8 mouse cellular contexts compared by ENCODE assay signal in the genomic region with DNA sequence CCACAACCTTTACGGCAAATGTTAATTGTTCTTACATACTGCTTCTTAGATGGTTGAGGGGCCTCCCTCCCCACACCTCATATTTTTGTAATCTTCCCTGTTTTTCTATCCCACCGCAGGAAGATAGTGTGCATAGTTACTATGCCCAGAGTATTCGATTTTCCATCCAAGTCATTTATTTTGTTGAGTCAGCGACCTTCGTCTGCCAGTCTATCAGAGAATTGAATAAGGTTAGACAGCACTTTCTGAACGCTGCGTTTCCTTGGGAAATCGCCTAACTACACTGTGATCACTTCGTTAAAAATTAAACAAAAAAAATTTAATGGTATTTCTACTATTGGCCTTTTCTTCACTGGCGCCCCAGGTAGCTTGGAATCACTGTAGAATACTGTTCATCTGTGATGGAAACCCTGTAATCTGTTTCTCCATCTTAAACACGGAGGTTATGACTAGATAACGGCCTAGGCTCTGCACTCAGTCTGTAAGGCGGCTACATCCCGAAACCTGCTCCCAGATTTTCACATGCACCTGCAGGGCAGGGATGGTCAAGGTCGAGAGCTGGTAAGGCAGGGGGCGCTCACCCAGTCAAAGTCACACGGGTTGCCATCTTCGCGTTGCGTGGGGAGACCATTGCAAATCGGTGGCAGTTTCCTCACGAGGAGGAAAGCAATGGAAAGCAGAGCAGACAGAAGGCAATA. TPM values are rescaled to one million over a fixed set of nuclear protein-coding genes. Genes with fewer than 3 reads are reported as not detected.
A peak's percentile ranks its signal among the peaks of the same experiment; 100 is the strongest.
DNase-seq lines count a peak whose midpoint lies in the region; ATAC-seq and TF ChIP-seq lines count a peak whose summit lies in the region.
"Had no signal": no experiment of that assay in that cellular context is flagged by ENCODE, and none has a peak within 500 bp of the region (broad histone marks: within the 10 kb centered on the region; RNA-seq: fewer than 3 reads in every experiment).

No protein-coding gene starts in this region.

- intact Hi-C loops in gastrocnemius, postnatal 14 days (cut with DNase I; ENCODE audit: low total_unique reads), result no loop called here

- H3K27ac ChIP-seq in embryonic facial prominence, embryonic 10.5 days (replicated peaks), result peak overlapping the region; percentile 80
- peak overlapping the region; percentile 86 for H3K27ac ChIP-seq in hindbrain, postnatal 0 days
- H3K27ac ChIP-seq in midbrain, postnatal 0 days (ENCODE audit: low read depth, low read length), result peak overlapping the region; percentile 78

- DNase-seq in retina, embryonic 14.5 days (ENCODE audit: low spot score), result peak; percentile 55
- DNase-seq in retina, postnatal 1 day, result no peak
- DNase-seq in embryonic facial prominence, embryonic 10.5 days (ENCODE audit: low spot score), result no peak
- peak; percentile 67 for DNase-seq in hindbrain, postnatal 0 days (ENCODE audit: low spot score)
- DNase-seq in midbrain, postnatal 0 days (ENCODE audit: low spot score), result peak; percentile 62
- DNase-seq in spleen, postnatal 36 days (ENCODE audit: low spot score in 2 of 2), result no peak
- no peak for DNase-seq in gastrocnemius, postnatal 14 days

- H3K27me3 ChIP-seq in embryonic facial prominence, embryonic 10.5 days (replicated peaks; ENCODE audit: low read depth, poor library complexity, severe bottlenecking), result no peaks in the 10 kb centered on the region
- no peaks in the 10 kb centered on the region for H3K27me3 ChIP-seq in hindbrain, postnatal 0 days (ENCODE audit: insufficient read depth, low read length)
- H3K27me3 ChIP-seq in midbrain, postnatal 0 days (ENCODE audit: insufficient read depth, low read length), result no peaks in the 10 kb centered on the region

- H3K9me3 ChIP-seq in embryonic facial prominence, embryonic 10.5 days, result no peaks in the 10 kb centered on the region
- H3K9me3 ChIP-seq in hindbrain, postnatal 0 days (ENCODE audit: low read length), result no peaks in the 10 kb centered on the region
- H3K9me3 ChIP-seq in midbrain, postnatal 0 days (ENCODE audit: low read length), result no peaks in the 10 kb centered on the region

- H3K9ac ChIP-seq in hindbrain, postnatal 0 days (replicated peaks; ENCODE audit: low read length), result peak overlapping the region; percentile 61
- H3K9ac ChIP-seq in midbrain, postnatal 0 days (replicated peaks; ENCODE audit: low read length, poor library complexity, severe bottlenecking), result peak overlapping the region; percentile 69

- TF ChIP-seq CTCF in hindbrain, postnatal 0 days (IDR thresholded peaks at IDR 0.05; ENCODE audit: low read depth), result peak; percentile 74
- TF ChIP-seq CTCF in midbrain, postnatal 0 days (IDR thresholded peaks at IDR 0.05), result peak; percentile 72

- H3K4me3 ChIP-seq in embryonic facial prominence, embryonic 10.5 days, result peak overlapping the region; percentile 73
- peak overlapping the region; percentile 100 for H3K4me3 ChIP-seq in hindbrain, postnatal 0 days (ENCODE audit: low read length)
- peak overlapping the region; percentile 97 for H3K4me3 ChIP-seq in midbrain, postnatal 0 days (ENCODE audit: low read depth, low read length)

- ATAC-seq in hindbrain, postnatal 0 days, result peak; percentile 64
- ATAC-seq in midbrain, postnatal 0 days (ENCODE audit: low FRiP score), result peak; percentile 75

- 12% methylated on average over 22 of the region's 22 CpGs for WGBS in embryonic facial prominence, embryonic 10.5 days
- WGBS in hindbrain, postnatal 0 days, result 8% methylated on average over 22 of the region's 22 CpGs
- 10% methylated on average over 22 of the region's 22 CpGs for WGBS in midbrain, postnatal 0 days

- peaks cover 63% of the 10 kb centered on the region for H3K36me3 ChIP-seq in embryonic facial prominence, embryonic 10.5 days (replicated peaks)
- H3K36me3 ChIP-seq in hindbrain, postnatal 0 days (ENCODE audit: insufficient read depth, low read length), result peaks cover 26% of the 10 kb centered on the region; the same call in 1 of the 2 replicates
- H3K36me3 ChIP-seq in midbrain, postnatal 0 days (ENCODE audit: insufficient read depth, low read length), result peaks cover 21% of the 10 kb centered on the region

- peak overlapping the region; percentile 74 for H3K4me2 ChIP-seq in hindbrain, postnatal 0 days (ENCODE audit: low read depth, low read length)
- H3K4me2 ChIP-seq in midbrain, postnatal 0 days (ENCODE audit: low read depth, low read length, poor library complexity, severe bottlenecking), result peak overlapping the region; percentile 64

- H3K4me1 ChIP-seq in embryonic facial prominence, embryonic 10.5 days, result peaks cover 25% of the 10 kb centered on the region
- peaks cover 4% of the 10 kb centered on the region; the same call in 1 of the 2 replicates for H3K4me1 ChIP-seq in hindbrain, postnatal 0 days (ENCODE audit: insufficient read depth, low read length)
- peaks cover 9% of the 10 kb centered on the region; the same call in 1 of the 2 replicates for H3K4me1 ChIP-seq in midbrain, postnatal 0 days (ENCODE audit: insufficient read depth, low read length)

RNA-seq across cellular contexts. Expression of a gene that starts 0.4 kb away (rescaled TPM):
- not detected in 2 replicates for polyA plus RNA-seq in embryonic facial prominence, embryonic 10.5 days (2016; fragmentation: Nextera tagmentation; extraction: Ambion mirVana)
- not detected in 2 replicates for total RNA-seq in hindbrain, postnatal 0 days (2014; rRNA removed)
- polyA plus RNA-seq in hindbrain, postnatal 0 days (2015; fragmentation: Nextera tagmentation; extraction: Ambion mirVana), result not detected in 2 replicates
- not detected in 2 replicates for total RNA-seq in midbrain, postnatal 0 days (2014; rRNA removed)
- not detected in 2 replicates for polyA plus RNA-seq in midbrain, postnatal 0 days (2015; fragmentation: Nextera tagmentation; extraction: Ambion mirVana)
- total RNA-seq in gastrocnemius, postnatal 14 days (2021), result not detected

RNA-seq across cellular contexts. Expression of a gene that starts 0.8 kb away (rescaled TPM):
- polyA plus RNA-seq in embryonic facial prominence, embryonic 10.5 days (2016; fragmentation: Nextera tagmentation; extraction: Ambion mirVana), result 45.3 and 46.4 TPM in 2 replicates
- total RNA-seq in hindbrain, postnatal 0 days (2014; rRNA removed), result 31.4 and 31.6 TPM in 2 replicates
- 47.4 and 47.5 TPM in 2 replicates for polyA plus RNA-seq in hindbrain, postnatal 0 days (2015; fragmentation: Nextera tagmentation; extraction: Ambion mirVana)
- 43.0 and 45.3 TPM in 2 replicates for total RNA-seq in midbrain, postnatal 0 days (2014; rRNA removed)
- 47.4 and 49.5 TPM in 2 replicates for polyA plus RNA-seq in midbrain, postnatal 0 days (2015; fragmentation: Nextera tagmentation; extraction: Ambion mirVana)
- 1 to 10 TPM; 7.4 to 9.9 TPM for total RNA-seq in gastrocnemius, postnatal 14 days (2021)

RNA-seq across cellular contexts. Expression of a gene that starts 1.5 kb away (rescaled TPM):
- polyA plus RNA-seq in embryonic facial prominence, embryonic 10.5 days (2016; fragmentation: Nextera tagmentation; extraction: Ambion mirVana), result 135 and 137 TPM in 2 replicates
- total RNA-seq in hindbrain, postnatal 0 days (2014; rRNA removed), result 133 and 150 TPM in 2 replicates
- 342 and 347 TPM in 2 replicates for polyA plus RNA-seq in hindbrain, postnatal 0 days (2015; fragmentation: Nextera tagmentation; extraction: Ambion mirVana)
- 149 and 154 TPM in 2 replicates for total RNA-seq in midbrain, postnatal 0 days (2014; rRNA removed)
- polyA plus RNA-seq in midbrain, postnatal 0 days (2015; fragmentation: Nextera tagmentation; extraction: Ambion mirVana), result 303 and 328 TPM in 2 replicates
- total RNA-seq in gastrocnemius, postnatal 14 days (2021), result 10 to 100 TPM; 45.5 to 52.3 TPM

RNA-seq across cellular contexts. Expression of a gene that starts 6.8 kb away (rescaled TPM):
- 505 and 520 TPM in 2 replicates for polyA plus RNA-seq in embryonic facial prominence, embryonic 10.5 days (2016; fragmentation: Nextera tagmentation; extraction: Ambion mirVana)
- 271 and 302 TPM in 2 replicates for total RNA-seq in hindbrain, postnatal 0 days (2014; rRNA removed)
- 247 and 248 TPM in 2 replicates for polyA plus RNA-seq in hindbrain, postnatal 0 days (2015; fragmentation: Nextera tagmentation; extraction: Ambion mirVana)
- 180 and 269 TPM in 2 replicates for total RNA-seq in midbrain, postnatal 0 days (2014; rRNA removed)
- 210 and 211 TPM in 2 replicates for polyA plus RNA-seq in midbrain, postnatal 0 days (2015; fragmentation: Nextera tagmentation; extraction: Ambion mirVana)
- 10 to 100 TPM; 13.3 to 15.6 TPM for total RNA-seq in gastrocnemius, postnatal 14 days (2021)

RNA-seq across cellular contexts. Expression of a gene that starts 18.5 kb away (rescaled TPM):
- polyA plus RNA-seq in embryonic facial prominence, embryonic 10.5 days (2016; fragmentation: Nextera tagmentation; extraction: Ambion mirVana), result 0.14 and 0.41 TPM in 2 replicates
- not detected in 2 replicates for total RNA-seq in hindbrain, postnatal 0 days (2014; rRNA removed)
- 0.50 and 0.68 TPM in 2 replicates for polyA plus RNA-seq in hindbrain, postnatal 0 days (2015; fragmentation: Nextera tagmentation; extraction: Ambion mirVana)
- not detected in 2 replicates for total RNA-seq in midbrain, postnatal 0 days (2014; rRNA removed)
- 0.27 and 0.35 TPM in 2 replicates for polyA plus RNA-seq in midbrain, postnatal 0 days (2015; fragmentation: Nextera tagmentation; extraction: Ambion mirVana)
- not detected for total RNA-seq in gastrocnemius, postnatal 14 days (2021)
- total RNA-seq: neutrophil, adult 5-6 weeks had no signal

Comparison
In these comparisons a context has a peak if more than half of its experiments do, and no peak if none do; other contexts are left out.
1. DNase-seq: peak in retina, embryonic 14.5 days (single experiment), hindbrain, postnatal 0 days (single experiment) and midbrain, postnatal 0 days (single experiment); none in retina, postnatal 1 day (single experiment), embryonic facial prominence, embryonic 10.5 days (single experiment), spleen, postnatal 36 days (0 of 2) and gastrocnemius, postnatal 14 days (single experiment).
2. Peak in every context shown above with its lines, with median percentiles within 50 percentile points of each other: H3K27ac ChIP-seq and H3K4me3 ChIP-seq.